Mouse (Mus musculus) liver, embryonic 16.5 days (tissue): ENCODE data around the gene AC109138.7. TPM values are rescaled to one million over a fixed set of nuclear protein-coding genes. Genes with fewer than 3 reads are reported as not detected.
"Not testable (repeated sequence)": the region's sequence is repeated elsewhere in the genome, so short reads cannot be mapped to it uniquely, and the experiment has no call there.

Experiments
- ATAC-seq: fragments of 200-750 bp; cut with Nextera tagmentation; 2 replicates; pipeline ENCODE4 v1.8.0; 2017; ENCODE audit warnings: low read depth, mild to moderate bottlenecking, moderate number of reproducible peaks, moderate library complexity
- H3K27ac ChIP-seq: fragments of 300-500 bp; sonication (generic); 2 replicates; pipeline ENCODE4 v1.5.1; 2014; ENCODE audit warnings: mild to moderate bottlenecking, low read length
- H3K27me3 ChIP-seq: fragments of 300-500 bp; sonication (generic); 2 replicates; pipeline ENCODE4 v1.6.1; 2014; ENCODE audit warnings: low read depth, low read length, mixed read lengths; ENCODE audit not compliant: control insufficient read depth, insufficient read depth
- H3K36me3 ChIP-seq: fragments of 300-500 bp; sonication (generic); 2 replicates; pipeline ENCODE4 v1.6.1; 2014; ENCODE audit warnings: mild to moderate bottlenecking; ENCODE audit not compliant: control insufficient read depth, insufficient read depth
- H3K4me1 ChIP-seq: fragments of 300-500 bp; sonication (generic); 2 replicates; pipeline ENCODE4 v1.6.1; 2014; ENCODE audit warnings: low read depth, low read length, mixed read lengths; ENCODE audit not compliant: control insufficient read depth
- H3K4me2 ChIP-seq: fragments of 300-500 bp; sonication (generic); 2 replicates; pipeline ENCODE4 v1.6.1; 2014; ENCODE audit warnings: low read depth, low read length, mixed read lengths
- H3K4me3 ChIP-seq: fragments of 300-500 bp; sonication (generic); 2 replicates; pipeline ENCODE4 v1.5.1; 2014; ENCODE audit warnings: low read depth, mild to moderate bottlenecking, low read length
- H3K9ac ChIP-seq: fragments of 300-500 bp; sonication (generic); 2 replicates; pipeline ENCODE4 v1.6.1; 2014; ENCODE audit warnings: low read depth, low read length
- H3K9me3 ChIP-seq: fragments of 300-500 bp; sonication (generic); replicated peaks from 2 replicates; pipeline ENCODE4 v1.6.1; 2016; ENCODE audit warnings: low read length; ENCODE audit not compliant: control insufficient read depth
- WGBS: fragments of 180-500 bp; shearing (Covaris S2); extraction: QIAGEN DNeasy Blood & Tissue Kit; methylation state at CpG from one replicate; pipeline ENCODE4 v1.1.7; 2014; ENCODE audit not compliant: insufficient replicate concordance; 5-methylcytosine and 5-hydroxymethylcytosine counted together
- polyA plus RNA-seq: library from polyadenylated mRNA; unstranded; fragments of >200 nt; fragmentation: Nextera tagmentation; extraction: Ambion mirVana; gene quantifications from 2 replicates; pipeline ENCODE4 v1.2.1, GENCODE M21; 2015

Gene AC109138.7
- polyA plus RNA-seq, 1 experiment from 2014 or later = not detected

DNA sequence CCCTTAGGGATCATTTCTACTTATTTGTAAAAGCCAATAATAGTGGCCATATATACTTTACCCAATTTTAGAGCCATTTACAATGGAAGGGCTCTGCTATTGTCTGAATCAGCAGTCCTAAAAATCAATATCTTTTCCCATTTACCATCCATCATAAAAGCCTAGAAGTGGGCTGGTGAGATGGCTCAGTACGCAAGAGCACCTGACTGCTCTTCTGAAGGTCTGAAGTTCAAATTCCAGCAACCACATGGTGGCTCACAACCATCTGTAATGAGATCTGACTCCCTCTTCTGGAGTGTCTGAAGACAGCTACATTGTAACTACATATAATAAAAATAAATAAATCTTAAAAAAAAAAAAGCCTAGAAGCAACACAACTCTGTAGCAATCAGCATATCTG, 34.5 kb downstream of the AC109138.7 start:
- H3K4me1 ChIP-seq, H3K9me3 ChIP-seq, H3K4me3 ChIP-seq, H3K9ac ChIP-seq, ATAC-seq, H3K36me3 ChIP-seq, H3K4me2 ChIP-seq, H3K27me3 ChIP-seq, H3K27ac ChIP-seq: not testable (repeated sequence)
- 58% methylated on average over 1 of the region's 1 CpGs for WGBS

DNA sequence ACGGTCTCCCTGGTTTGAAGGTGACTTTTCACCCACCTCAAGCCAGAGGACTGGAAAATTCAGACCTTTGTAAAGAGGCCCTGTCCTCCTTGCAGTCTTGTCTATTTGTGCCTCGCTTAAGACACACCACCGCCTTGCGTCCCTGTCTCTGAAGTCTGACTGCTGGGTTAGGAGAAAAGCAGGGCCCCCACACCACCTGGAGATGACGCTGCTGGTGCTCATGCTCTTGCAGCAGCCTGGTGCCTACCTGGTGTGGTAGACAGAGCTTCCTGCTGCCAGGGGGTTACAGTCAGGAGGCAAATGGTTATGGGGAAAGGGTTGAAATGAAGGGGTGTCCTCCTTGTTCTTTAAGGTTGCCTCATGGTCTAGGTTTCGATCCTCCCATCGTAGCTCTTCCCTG, 40.1 kb downstream of the AC109138.7 start:
- H3K4me2 ChIP-seq = no peak overlapping the region
- peaks cover 8% of the 10 kb centered on the region for H3K4me1 ChIP-seq
- H3K27me3 ChIP-seq = no peaks in the 10 kb centered on the region
- H3K4me3 ChIP-seq = no peak overlapping the region
- no peak for ATAC-seq
- no peaks in the 10 kb centered on the region for H3K36me3 ChIP-seq
- H3K9me3 ChIP-seq = no peaks in the 10 kb centered on the region
- no peak overlapping the region for H3K9ac ChIP-seq
- WGBS = 77% methylated on average over 7 of the region's 7 CpGs
- H3K27ac ChIP-seq = no peak overlapping the region

- H3K4me2 ChIP-seq = no peak overlapping the region
- H3K36me3 ChIP-seq = no peaks in the 10 kb centered on the region
- ATAC-seq = no peak
- H3K4me3 ChIP-seq = no peak overlapping the region
- no peaks in the 10 kb centered on the region for H3K27me3 ChIP-seq
- peaks cover 11% of the 10 kb centered on the region for H3K4me1 ChIP-seq
- WGBS = 69% methylated on average over 11 of the region's 11 CpGs
- H3K9me3 ChIP-seq = no peaks in the 10 kb centered on the region
- no peak overlapping the region for H3K27ac ChIP-seq
- no peak overlapping the region for H3K9ac ChIP-seq
Observed at GRCm38 (mm10) chr19:4255583-4256162, 41.5 kb downstream of the AC109138.7 start.

- peaks cover 11% of the 10 kb centered on the region for H3K4me1 ChIP-seq
- under 1% methylated on average over 41 of the region's 41 CpGs for WGBS
- H3K4me2 ChIP-seq = peak overlapping the region; percentile 96
- H3K9me3 ChIP-seq = no peaks in the 10 kb centered on the region
- no peak overlapping the region for H3K27ac ChIP-seq
- no peaks in the 10 kb centered on the region for H3K27me3 ChIP-seq
- ATAC-seq = peak; percentile 84
- peak overlapping the region; percentile 68 for H3K4me3 ChIP-seq
- peak overlapping the region; percentile 61 for H3K9ac ChIP-seq
- H3K36me3 ChIP-seq = no peaks in the 10 kb centered on the region
Observed at GRCm38 (mm10) chr19:4257216-4257896, 43.2 kb downstream of the AC109138.7 start.

- Histone ChIP-seq H3K9me3 (no peaks in the 10 kb centered on the region), H3K9ac (peak overlapping the region; percentile 32), H3K4me2 (peak overlapping the region; percentile 96), H3K4me1 (peaks cover 11% of the 10 kb centered on the region), H3K27ac (no peak overlapping the region), H3K36me3 (no peaks in the 10 kb centered on the region), H3K27me3 (no peaks in the 10 kb centered on the region), H3K4me3 (peak overlapping the region; percentile 68)
- ATAC-seq = no peak
- 40% methylated on average over 12 of the region's 12 CpGs for WGBS
Observed at GRCm38 (mm10) chr19:4257897-4258252, 43.7 kb downstream of the AC109138.7 start.

GRCm38 (mm10) chr19:4261038-4261698, 47.0 kb downstream of the AC109138.7 start:
- Histone ChIP-seq H3K27ac (no peak overlapping the region), H3K36me3 (no peaks in the 10 kb centered on the region), H3K27me3 (no peaks in the 10 kb centered on the region), H3K9ac (no peak overlapping the region), H3K4me2 (no peak overlapping the region), H3K9me3 (no peaks in the 10 kb centered on the region), H3K4me3 (no peak overlapping the region), H3K4me1 (peaks cover 11% of the 10 kb centered on the region)
- ATAC-seq = peak; percentile 65
- WGBS = 53% methylated on average over 8 of the region's 8 CpGs

- Histone ChIP-seq H3K27me3 (no peaks in the 10 kb centered on the region), H3K9ac (no peak overlapping the region), H3K4me1 (peaks cover 6% of the 10 kb centered on the region), H3K9me3 (no peaks in the 10 kb centered on the region), H3K27ac (no peak overlapping the region), H3K4me2 (no peak overlapping the region), H3K4me3 (no peak overlapping the region), H3K36me3 (no peaks in the 10 kb centered on the region)
- no peak for ATAC-seq
- WGBS = 38% methylated on average over 6 of the region's 6 CpGs
Observed at GRCm38 (mm10) chr19:4262756-4263155, 48.6 kb downstream of the AC109138.7 start.

DNA sequence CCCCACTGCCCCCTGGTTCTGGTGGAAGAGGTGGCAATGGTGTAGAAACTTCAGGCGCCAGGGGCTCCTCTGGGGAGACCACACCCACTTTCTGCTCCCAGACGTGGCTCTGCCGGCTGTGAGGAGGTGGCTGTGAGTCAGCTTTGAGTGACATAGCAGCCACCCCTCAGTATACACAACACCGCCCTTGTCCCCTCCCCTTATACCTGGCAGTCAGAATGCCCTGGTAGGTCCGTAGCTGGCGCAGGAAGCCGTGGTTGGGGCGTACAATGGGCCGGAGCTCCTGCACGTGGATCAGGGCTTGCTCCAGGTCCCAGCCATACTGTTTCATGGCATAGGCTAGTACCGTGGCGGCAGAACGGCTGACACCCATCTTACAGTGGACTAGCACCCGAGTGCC, 49.5 kb downstream of the AC109138.7 start:
- H3K36me3 ChIP-seq = no peaks in the 10 kb centered on the region
- H3K4me3 ChIP-seq = no peak overlapping the region
- H3K9me3 ChIP-seq = no peaks in the 10 kb centered on the region
- no peak overlapping the region for H3K4me2 ChIP-seq
- no peak for ATAC-seq
- no peaks in the 10 kb centered on the region for H3K27me3 ChIP-seq
- 53% methylated on average over 14 of the region's 14 CpGs for WGBS
- no peak overlapping the region for H3K9ac ChIP-seq
- H3K27ac ChIP-seq = no peak overlapping the region
- peaks cover 3% of the 10 kb centered on the region; the same call in 1 of the 2 replicates for H3K4me1 ChIP-seq

GRCm38 (mm10) chr19:4264171-4264780, 50.1 kb downstream of the AC109138.7 start:
- no peak for ATAC-seq
- WGBS = 79% methylated on average over 6 of the region's 6 CpGs
- no peak overlapping the region for H3K4me2 ChIP-seq
- H3K9me3 ChIP-seq = no peaks in the 10 kb centered on the region
- H3K36me3 ChIP-seq = no peaks in the 10 kb centered on the region
- no peak overlapping the region for H3K9ac ChIP-seq
- no peak overlapping the region for H3K27ac ChIP-seq
- no peak overlapping the region for H3K4me3 ChIP-seq
- H3K27me3 ChIP-seq = no peaks in the 10 kb centered on the region; the same call in 1 of the 2 replicates
- H3K4me1 ChIP-seq = peaks cover 8% of the 10 kb centered on the region; the same call in 1 of the 2 replicates
